Mouse (Mus musculus) heart, postnatal 0 days (tissue): ENCODE results near the gene Gm11027.

Experiments used
- CTCF ChIP-seq: IDR thresholded peaks from 2 replicates; pipeline ENCODE4 v1.5.1; 2016; ENCODE audit warnings: antibody characterized with exemption, control low read depth, low read depth
- EP300 ChIP-seq: IDR thresholded peaks from 2 replicates; pipeline ENCODE4 v1.6.1; 2016; ENCODE audit warnings: antibody characterized with exemption, low read depth

- TF ChIP-seq EP300 (no peak), CTCF (no peak)
Observed at GRCm38 (mm10) chr12:116275631-116276030, 445 bp downstream of the Gm11027 start.
